Mouse (Mus musculus) CH12.LX (cell line): Measurements from ENCODE around the gene Lim2. TPM values are rescaled to one million over a fixed set of nuclear protein-coding genes. Genes with fewer than 3 reads are reported as not detected.
A peak's percentile ranks its signal among the peaks of the same experiment; 100 is the strongest.

ENCODE experiments used
- DNase-seq: peaks from one replicate; pipeline ENCODE4 v3.0.0-alpha.2; 2013; ENCODE audit errors: extremely low read depth
- H3K27ac ChIP-seq: 2 replicates; pipeline ENCODE4 v1.5.1; 2012; ENCODE audit warnings: low read depth, mild to moderate bottlenecking, control low read depth, moderate library complexity; ENCODE audit not compliant: insufficient read depth
- H3K27me3 ChIP-seq: replicated peaks from 2 replicates; pipeline ENCODE3; 2012; ENCODE audit warnings: inconsistent platforms
- H3K36me3 ChIP-seq, 2 experiments: replicated peaks in 1 of 2; 2 replicates each; pipeline versions ENCODE3 to v1.6.1; 2012; ENCODE audit warnings: inconsistent platforms in 1 of 2, low read length in 1 of 2, mild to moderate bottlenecking in 1 of 2, mixed read lengths in 1 of 2, moderate library complexity in 1 of 2; ENCODE audit not compliant: control insufficient read depth in 1 of 2, insufficient read depth in 1 of 2
- H3K4me1 ChIP-seq, 2 experiments: 2 replicates each; pipeline ENCODE4 v1.6.1; 2012; ENCODE audit warnings: inconsistent platforms in 1 of 2, moderate library complexity in 1 of 2; ENCODE audit not compliant: insufficient read depth in 2 of 2, control insufficient read depth in 1 of 2
- H3K4me2 ChIP-seq: 2 replicates; pipeline ENCODE4 v1.6.1; 2012; ENCODE audit warnings: low read depth, mild to moderate bottlenecking, control low read depth; ENCODE audit not compliant: poor library complexity, insufficient read depth, severe bottlenecking
- H3K4me3 ChIP-seq, 3 experiments: fragments of 150-350 bp in 1 of 3; sonication (generic) in 1 of 3; replicated peaks in 1 of 3; 2 replicates each; pipeline versions ENCODE3 to v1.5.1; 2011 to 2012; ENCODE audit warnings: low read depth in 2 of 3, low read length in 2 of 3, mild to moderate bottlenecking in 2 of 3, moderate library complexity in 2 of 3, control low read depth in 1 of 3, improper control_type of control experiment in 1 of 3, inconsistent platforms in 1 of 3, mixed read lengths in 1 of 3; ENCODE audit not compliant: poor library complexity in 1 of 3
- H3K79me2 ChIP-seq: replicated peaks from 2 replicates; pipeline ENCODE4 v1.6.1; 2012; ENCODE audit warnings: mild to moderate bottlenecking, moderate library complexity; ENCODE audit not compliant: control insufficient read depth, poor library complexity, insufficient read depth, severe bottlenecking; ENCODE audit errors: extremely low read depth
- H3K9ac ChIP-seq: 2 replicates; pipeline ENCODE4 v1.6.1; 2012; ENCODE audit warnings: low read depth, mild to moderate bottlenecking, control low read depth, moderate library complexity; ENCODE audit not compliant: insufficient read depth
- H3K9me3 ChIP-seq: replicated peaks from 2 replicates; pipeline ENCODE3; 2012; ENCODE audit warnings: low read length, inconsistent platforms, mixed read lengths
- CTCF ChIP-seq, 2 experiments: IDR thresholded peaks in 1 of 2; conservative IDR thresholded peaks in 1 of 2; 2 replicates each; pipeline ENCODE4 v1.5.1; 2011 to 2012; ENCODE audit warnings: low read depth in 2 of 2, low read length in 2 of 2, improper control_type of control experiment in 1 of 2, inconsistent platforms in 1 of 2, mild to moderate bottlenecking in 1 of 2, moderate library complexity in 1 of 2
- GABPA ChIP-seq: IDR thresholded peaks from 2 replicates; pipeline ENCODE4 v1.6.1; 2012; ENCODE audit warnings: low read depth, low read length, improper control_type of control experiment, inconsistent platforms; ENCODE audit not compliant: insufficient replicate concordance
- HCFC1 ChIP-seq: IDR thresholded peaks from 2 replicates; pipeline ENCODE4 v1.6.1; 2012; ENCODE audit warnings: low read depth, mild to moderate bottlenecking, inconsistent platforms, low read length, improper control_type of control experiment
- KAT2A ChIP-seq: IDR thresholded peaks from 2 replicates; pipeline ENCODE4 v1.6.1; 2012; ENCODE audit warnings: low read length, improper control_type of control experiment, inconsistent platforms; ENCODE audit not compliant: insufficient replicate concordance
- MAZ ChIP-seq: IDR thresholded peaks from 2 replicates; pipeline ENCODE4 v1.6.1; 2012; ENCODE audit warnings: low read depth, mild to moderate bottlenecking, inconsistent platforms, low read length, improper control_type of control experiment, moderate library complexity
- RAD21 ChIP-seq: IDR thresholded peaks from 2 replicates; pipeline ENCODE4 v1.6.1; 2011; ENCODE audit warnings: low read depth, mild to moderate bottlenecking, low read length, improper control_type of control experiment, moderate library complexity
- RCOR1 ChIP-seq: conservative IDR thresholded peaks from 2 replicates; pipeline ENCODE4 v1.6.1; 2012; ENCODE audit warnings: low read depth, mild to moderate bottlenecking, inconsistent platforms, low read length, improper control_type of control experiment
- SMC3 ChIP-seq: IDR thresholded peaks from 2 replicates; pipeline ENCODE4 v1.6.1; 2011; ENCODE audit warnings: low read depth, low read length, improper control_type of control experiment
- USF1 ChIP-seq: IDR thresholded peaks from 2 replicates; pipeline ENCODE4 v1.6.1; 2014; ENCODE audit warnings: low read depth, mild to moderate bottlenecking, inconsistent platforms, low read length, improper control_type of control experiment
- ZKSCAN1 ChIP-seq: IDR thresholded peaks from 2 replicates; pipeline ENCODE4 v1.6.1; 2012; ENCODE audit warnings: low read depth, inconsistent platforms, low read length, improper control_type of control experiment, borderline replicate concordance
- ZNF384 ChIP-seq: IDR thresholded peaks from 2 replicates; pipeline ENCODE4 v1.6.1; 2012; ENCODE audit warnings: low read depth, low read length, improper control_type of control experiment, inconsistent platforms
- dilution Hi-C: fragments of 300-500 bp; cut with MboI; formaldehyde crosslinking; loops from 2 replicates; pipeline ENCODE4 v1.14.3; 2020; ENCODE audit warnings: low sequenced_read_pairs; ENCODE audit not compliant: extremely low pct_unique_long_range_greater_than_20kb, extremely low pct_ligation_motif_present
- in situ Hi-C: fragments of 300-500 bp; cut with MboI; formaldehyde crosslinking; loops from 3 replicates; pipeline ENCODE4 v1.14.3; 2019; ENCODE audit warnings: low sequenced_read_pairs, low pct_ligation_motif_present, low pct_unique_long_range_greater_than_20kb, mixed read lengths
- polyA plus RNA-seq: library from polyadenylated mRNA; unstranded; fragments of >175 nt; gene quantifications from 2 replicates; pipeline ENCODE4 v1.2.1, GENCODE M21; 2012; ENCODE audit warnings: low read depth; ENCODE audit not compliant: insufficient read length
- total RNA-seq, 2 experiments: library from RNA; depleted of rRNA; stranded (reverse); fragments of 300-350 nt in 1 of 2; fragments of >200 nt in 1 of 2; gene quantifications; 2 replicates each; pipeline ENCODE4 v1.2.3; 2012 to 2014

The Lim2 gene
- total and polyA plus RNA-seq, 3 experiments, result 0.10 TPM; not detected in 2

- Histone ChIP-seq H3K27ac (no peak overlapping the region), H3K4me2 (no peak overlapping the region), H3K27me3 (no peaks in the 10 kb centered on the region), H3K79me2 (no peaks in the 10 kb centered on the region), H3K4me1 (peaks cover 0 to under 1% of the 10 kb centered on the region in 2 experiments; a peak in 1 of 4 replicates), H3K9ac (no peak overlapping the region), H3K4me3 (no peak overlapping the region), H3K9me3 (peaks cover 3% of the 10 kb centered on the region), H3K36me3 (peaks cover 39 to 80% of the 10 kb centered on the region in 2 experiments)
- TF ChIP-seq GABPA, result no peak
- TF ChIP-seq ZKSCAN1, result no peak
- no peak for TF ChIP-seq RAD21
- TF ChIP-seq KAT2A, result no peak
- TF ChIP-seq USF1, result no peak
- DNase-seq, result no peak
- dilution Hi-C loops (no loop called here), in situ Hi-C loops (loop anchor here (25.0 kb wide), 1 partner anchor 1370 kb away; no protein-coding TSS in a partner anchor)
Observed at GRCm38 (mm10) chr7:43417298-43417697, 10.2 kb upstream of the Lim2 start.

DNA sequence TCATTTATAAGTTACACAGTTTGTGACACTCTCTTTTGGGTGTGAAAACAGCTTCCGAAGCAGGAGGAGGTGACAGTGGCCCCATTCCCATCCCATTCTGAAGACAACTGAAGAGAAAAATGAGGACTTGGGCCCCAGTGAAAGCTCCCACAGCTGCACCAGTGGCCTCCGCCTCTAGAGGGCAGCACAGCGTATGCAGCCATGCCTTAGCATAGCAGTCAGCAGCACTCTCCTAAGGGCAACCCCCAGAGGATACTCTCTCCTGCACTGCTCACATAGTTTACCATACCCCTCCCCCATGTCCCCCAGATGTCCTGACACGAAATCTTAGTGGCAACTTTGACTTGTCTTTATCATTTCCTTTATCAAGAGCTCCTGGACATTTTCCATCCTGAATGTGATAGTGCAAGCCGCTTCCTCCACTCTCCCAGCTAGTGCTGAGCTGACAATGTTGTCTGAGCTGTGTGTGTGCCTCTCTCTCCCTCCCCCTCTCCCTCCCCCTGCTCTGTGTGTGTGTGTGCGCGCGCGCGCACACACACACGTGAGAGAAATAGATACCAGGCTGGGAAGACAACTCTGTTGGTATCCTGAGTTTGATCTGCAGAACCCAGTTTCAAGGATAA, 4.4 kb upstream of the Lim2 start:
- peaks cover 3 to 21% of the 10 kb centered on the region in 2 experiments; a peak in 2 of 4 replicates for H3K4me1 ChIP-seq
- no peak overlapping the region for H3K4me2 ChIP-seq
- no peaks in the 10 kb centered on the region for H3K79me2 ChIP-seq
- DNase-seq, result peak; percentile 87
- H3K9me3 ChIP-seq, result peaks cover 4% of the 10 kb centered on the region
- dilution Hi-C loops, result no loop called here
- H3K27me3 ChIP-seq, result no peaks in the 10 kb centered on the region
- no peak overlapping the region for H3K9ac ChIP-seq
- peaks cover 4 to 31% of the 10 kb centered on the region in 2 experiments for H3K36me3 ChIP-seq
- no peak overlapping the region for H3K4me3 ChIP-seq
- no peak overlapping the region for H3K27ac ChIP-seq
- in situ Hi-C loops, result loop anchor here (5.0 to 25.0 kb wide), 3 partner anchors 39 to 1364 kb away; partner anchors contain the start of genes Siglecf and Vsig10l
- TF ChIP-seq GABPA (no peak), SMC3 (peak; percentile 78), HCFC1 (no peak), RCOR1 (no peak), ZKSCAN1 (no peak), MAZ (0 out of 2 replicates have a peak, but pooled peaks have one; percentile 8), CTCF (conservative IDR thresholded peaks at IDR 0.05 in 1 of 2, IDR thresholded peaks at IDR 0.05 in 1 of 2; ENCODE audit: low read depth in 2 of 2, low read length in 2 of 2) (peak; percentile 89 to 93), ZNF384 (no peak), RAD21 (peak; percentile 73)
